Mouse (Mus musculus): ENCODE data around the gene Hbb-bh2. TPM values are rescaled to one million over a fixed set of nuclear protein-coding genes. Genes with fewer than 3 reads are reported as not detected.
"Not testable (repeated sequence)": the region's sequence is repeated elsewhere in the genome, so short reads cannot be mapped to it uniquely, and the experiment has no call there.

The Hbb-bh2 gene
- polyA plus RNA-seq, 1 experiment from 2014 or later, result not detected

DNA sequence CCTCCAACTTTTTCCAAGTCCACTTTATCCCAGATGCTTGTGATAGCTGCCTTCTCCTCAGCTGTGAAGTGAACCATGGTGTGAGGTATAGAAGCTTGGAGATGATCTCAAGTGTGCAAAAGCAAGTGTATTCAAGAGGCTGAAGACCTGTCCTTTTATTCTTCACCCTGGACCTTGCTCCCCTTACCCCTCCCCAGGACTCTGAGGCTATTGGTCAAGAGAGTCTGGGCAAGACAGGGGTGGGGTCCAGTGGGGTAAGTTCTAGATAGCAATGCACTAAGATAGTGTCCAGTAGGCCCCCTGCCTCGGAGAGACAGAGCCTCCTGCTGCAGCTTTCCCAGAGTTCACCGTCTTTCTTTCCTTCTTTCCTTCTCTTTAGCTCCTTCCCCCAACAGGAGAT is 2.7 kb upstream of the Hbb-bh2 start, which contains the start of gene Hbb-bh1:
Gene Hbb-bh1, minus strand, starts transcription at position 131 of the 400 bp plus-strand sequence.
- Histone ChIP-seq H3K4me1 (replicated peaks; ENCODE audit: insufficient read depth, low read length) (no peaks in the 10 kb centered on the region), H3K27ac (no peak within 1 kb of the TSS), H3K4me3 (replicated peaks; ENCODE audit: low read depth, low read length) (no peak within 1 kb of the TSS), H3K9ac (ENCODE audit: low read depth, low read length) (no peak within 1 kb of the TSS), H3K9me3 (replicated peaks; ENCODE audit: low read length) (no peaks in the 10 kb centered on the region), H3K4me2 (ENCODE audit: low read length) (no peak within 1 kb of the TSS), H3K36me3 (ENCODE audit: insufficient read depth, low read length) (no peaks in the 10 kb centered on the region), H3K27me3 (ENCODE audit: insufficient read depth, low read length) (no peaks in the 10 kb centered on the region)
- TF ChIP-seq CTCF (IDR thresholded peaks at IDR 0.05; ENCODE audit: low read depth), result no peak
- ATAC-seq (replicated peaks; ENCODE audit: low FRiP score, low read depth) (no peak), DNase-seq (ENCODE audit: low spot score) (no peak)
- 91% methylated on average over 2 of the region's 2 CpGs for WGBS

DNA sequence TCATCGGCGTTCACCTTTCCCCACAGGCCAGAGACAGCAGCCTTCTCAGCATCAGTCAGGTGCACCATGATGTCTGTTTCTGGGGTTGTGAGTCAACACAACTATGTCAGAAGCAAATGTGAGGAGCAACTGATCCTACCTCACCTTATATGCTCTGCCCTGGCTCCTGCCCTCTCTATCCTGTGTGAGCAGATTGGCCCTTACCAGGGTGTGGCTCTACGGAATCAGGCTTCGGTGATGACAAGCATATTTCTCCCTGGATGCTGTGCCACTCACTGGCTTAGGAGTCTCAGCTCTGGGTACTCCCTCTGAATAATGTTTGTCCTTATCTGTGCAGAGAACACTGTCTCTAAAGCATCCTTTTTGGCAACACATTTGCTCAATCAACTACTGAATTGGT is 12.5 kb downstream of the Hbb-bh2 start, which contains the start of gene Hbb-bs:
Gene Hbb-bs, minus strand, starts transcription at position 289 of the 400 bp plus-strand sequence.
- DNase-seq (ENCODE audit: low spot score) (no peak), ATAC-seq (replicated peaks; ENCODE audit: low FRiP score, low read depth) (no peak)
- H3K4me1 ChIP-seq (replicated peaks; ENCODE audit: insufficient read depth, low read length), result no peaks in the 10 kb centered on the region
- H3K36me3 ChIP-seq (ENCODE audit: insufficient read depth, low read length), result no peaks in the 10 kb centered on the region
- no peaks in the 10 kb centered on the region for H3K27me3 ChIP-seq (ENCODE audit: insufficient read depth, low read length)
- no peak within 1 kb of the TSS for H3K4me3 ChIP-seq (replicated peaks; ENCODE audit: low read depth, low read length)
- no peak for TF ChIP-seq CTCF (IDR thresholded peaks at IDR 0.05; ENCODE audit: low read depth)
- H3K9me3 ChIP-seq (replicated peaks; ENCODE audit: low read length), result no peaks in the 10 kb centered on the region
- no peak within 1 kb of the TSS for H3K9ac ChIP-seq (ENCODE audit: low read depth, low read length)
- H3K4me2 ChIP-seq (ENCODE audit: low read length), result no peak within 1 kb of the TSS
- H3K27ac ChIP-seq, result no peak within 1 kb of the TSS
- 94% methylated on average over 4 of the region's 4 CpGs for WGBS

GRCm38 (mm10) chr7:103827139-103827538 is 13.2 kb downstream of the Hbb-bh2 start:
- not testable (repeated sequence) for H3K4me1 ChIP-seq (replicated peaks; ENCODE audit: insufficient read depth, low read length); ATAC-seq (replicated peaks; ENCODE audit: low FRiP score, low read depth); H3K9me3 ChIP-seq (replicated peaks; ENCODE audit: low read length); H3K27ac ChIP-seq; H3K4me3 ChIP-seq (replicated peaks; ENCODE audit: low read depth, low read length); DNase-seq (ENCODE audit: low spot score); H3K9ac ChIP-seq (ENCODE audit: low read depth, low read length); H3K36me3 ChIP-seq (ENCODE audit: insufficient read depth, low read length); H3K4me2 ChIP-seq (ENCODE audit: low read length); H3K27me3 ChIP-seq (ENCODE audit: insufficient read depth, low read length)
- no CpG with 5 or more reads among the region's 2 CpGs for WGBS

DNA sequence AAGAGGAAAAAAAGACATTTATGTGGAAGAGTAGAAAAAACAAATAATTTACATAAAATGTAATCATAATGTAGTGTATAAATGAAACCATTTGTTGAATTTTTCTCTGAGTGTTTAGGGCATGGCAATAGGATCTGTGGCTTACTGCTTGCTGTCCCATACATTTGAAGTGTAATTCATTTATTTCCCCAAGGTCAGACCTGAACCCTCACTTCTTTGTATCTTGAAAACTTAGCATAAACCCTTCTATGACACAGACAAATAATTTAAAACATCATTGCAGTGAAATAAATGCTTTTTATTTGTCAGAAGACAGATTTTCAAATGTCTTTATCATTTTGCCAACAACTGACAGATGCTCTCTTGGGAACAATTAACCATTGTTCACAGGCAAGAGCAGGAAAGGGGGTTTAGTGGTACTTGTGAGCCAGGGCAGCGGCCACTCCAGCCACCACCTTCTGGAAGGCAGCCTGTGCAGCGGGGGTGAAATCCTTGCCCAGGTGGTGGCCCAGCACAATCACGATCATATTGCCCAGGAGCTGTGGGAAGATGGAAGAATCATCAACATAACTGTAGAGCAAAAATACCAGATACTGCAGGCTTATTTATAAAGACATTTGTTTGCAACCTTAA is 13.9 kb downstream of the Hbb-bh2 start:
- 61% methylated on average over 3 of the region's 3 CpGs for WGBS
- no peak overlapping the region for H3K4me3 ChIP-seq (replicated peaks; ENCODE audit: low read depth, low read length)
- no peaks in the 10 kb centered on the region for H3K4me1 ChIP-seq (replicated peaks; ENCODE audit: insufficient read depth, low read length)
- no peaks in the 10 kb centered on the region for H3K9me3 ChIP-seq (replicated peaks; ENCODE audit: low read length)
- TF ChIP-seq CTCF (IDR thresholded peaks at IDR 0.05; ENCODE audit: low read depth), result no peak
- DNase-seq (ENCODE audit: low spot score), result no peak
- no peak overlapping the region for H3K27ac ChIP-seq
- no peak overlapping the region for H3K4me2 ChIP-seq (ENCODE audit: low read length)
- H3K36me3 ChIP-seq (ENCODE audit: insufficient read depth, low read length), result no peaks in the 10 kb centered on the region
- no peaks in the 10 kb centered on the region for H3K27me3 ChIP-seq (ENCODE audit: insufficient read depth, low read length)
- no peak overlapping the region for H3K9ac ChIP-seq (ENCODE audit: low read depth, low read length)
- ATAC-seq (replicated peaks; ENCODE audit: low FRiP score, low read depth), result no peak

GRCm38 (mm10) chr7:103825536-103826254 is 14.6 kb downstream of the Hbb-bh2 start:
- DNase-seq (ENCODE audit: low spot score) (no peak), ATAC-seq (replicated peaks; ENCODE audit: low FRiP score, low read depth) (no peak)
- Histone ChIP-seq H3K27me3 (ENCODE audit: insufficient read depth, low read length) (no peaks in the 10 kb centered on the region), H3K4me2 (ENCODE audit: low read length) (no peak overlapping the region), H3K9me3 (replicated peaks; ENCODE audit: low read length) (no peaks in the 10 kb centered on the region), H3K36me3 (ENCODE audit: insufficient read depth, low read length) (no peaks in the 10 kb centered on the region), H3K4me1 (replicated peaks; ENCODE audit: insufficient read depth, low read length) (no peaks in the 10 kb centered on the region), H3K9ac (ENCODE audit: low read depth, low read length) (no peak overlapping the region), H3K27ac (no peak overlapping the region), H3K4me3 (replicated peaks; ENCODE audit: low read depth, low read length) (no peak overlapping the region)
- 84% methylated on average over 3 of the region's 3 CpGs for WGBS
- no peak for TF ChIP-seq CTCF (IDR thresholded peaks at IDR 0.05; ENCODE audit: low read depth)

DNA sequence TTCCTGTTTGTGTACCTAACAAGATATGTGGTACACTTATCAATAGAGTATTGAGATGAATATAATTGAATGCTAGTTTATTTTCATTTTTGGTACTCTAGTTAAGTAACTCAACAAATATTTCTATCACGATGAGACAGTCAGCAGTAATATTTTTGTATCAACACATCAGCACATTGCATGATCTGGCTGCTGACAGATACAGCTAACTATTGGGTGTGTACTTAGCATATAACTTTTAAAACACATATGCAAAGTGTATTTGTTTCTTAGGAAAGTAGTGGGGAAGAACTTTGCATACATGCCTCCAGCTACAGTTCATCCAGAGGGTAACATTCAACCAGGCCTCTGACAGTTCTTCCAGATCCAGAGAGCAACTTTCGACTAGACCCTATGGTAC is 15.7 kb downstream of the Hbb-bh2 start:
- Histone ChIP-seq H3K9me3 (replicated peaks; ENCODE audit: low read length) (no peaks in the 10 kb centered on the region), H3K4me2 (ENCODE audit: low read length) (no peak overlapping the region), H3K27me3 (ENCODE audit: insufficient read depth, low read length) (no peaks in the 10 kb centered on the region), H3K36me3 (ENCODE audit: insufficient read depth, low read length) (no peaks in the 10 kb centered on the region), H3K9ac (ENCODE audit: low read depth, low read length) (no peak overlapping the region), H3K4me1 (replicated peaks; ENCODE audit: insufficient read depth, low read length) (no peaks in the 10 kb centered on the region), H3K27ac (no peak overlapping the region), H3K4me3 (replicated peaks; ENCODE audit: low read depth, low read length) (no peak overlapping the region)
- WGBS, result 83% methylated on average over 2 of the region's 2 CpGs
- ATAC-seq (replicated peaks; ENCODE audit: low FRiP score, low read depth), result no peak
- no peak for DNase-seq (ENCODE audit: low spot score)
- no peak for TF ChIP-seq CTCF (IDR thresholded peaks at IDR 0.05; ENCODE audit: low read depth)

DNA sequence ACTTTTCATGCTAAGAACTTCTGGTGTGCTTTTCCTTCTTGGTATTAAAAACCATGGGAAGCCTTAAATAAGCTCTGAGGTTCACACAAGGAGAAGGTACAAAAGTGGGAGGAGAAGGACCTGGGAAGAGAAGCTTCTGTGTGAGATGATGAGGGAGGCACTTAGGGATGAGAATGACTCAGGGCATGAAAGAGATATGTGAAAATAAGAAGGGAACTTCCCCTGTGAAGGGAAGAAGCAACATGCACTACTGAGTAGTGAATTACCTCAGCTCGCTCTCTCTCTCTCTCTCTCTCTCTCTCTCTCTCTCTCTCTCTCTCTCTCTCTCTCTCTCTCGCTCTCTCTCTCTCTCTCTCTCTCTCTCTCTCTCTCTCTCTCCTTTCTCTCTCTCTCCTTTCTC is 25.2 kb downstream of the Hbb-bh2 start:
- not testable (repeated sequence) for H3K9ac ChIP-seq (ENCODE audit: low read depth, low read length); H3K36me3 ChIP-seq (ENCODE audit: insufficient read depth, low read length); H3K4me1 ChIP-seq (replicated peaks; ENCODE audit: insufficient read depth, low read length); H3K4me3 ChIP-seq (replicated peaks; ENCODE audit: low read depth, low read length); H3K27me3 ChIP-seq (ENCODE audit: insufficient read depth, low read length); H3K4me2 ChIP-seq (ENCODE audit: low read length); ATAC-seq (replicated peaks; ENCODE audit: low FRiP score, low read depth); DNase-seq (ENCODE audit: low spot score); H3K27ac ChIP-seq; H3K9me3 ChIP-seq (replicated peaks; ENCODE audit: low read length)
- WGBS, result 57% methylated on average over 1 of the region's 2 CpGs
